9 mouse cellular contexts compared by ENCODE assay signal in the genomic region with DNA sequence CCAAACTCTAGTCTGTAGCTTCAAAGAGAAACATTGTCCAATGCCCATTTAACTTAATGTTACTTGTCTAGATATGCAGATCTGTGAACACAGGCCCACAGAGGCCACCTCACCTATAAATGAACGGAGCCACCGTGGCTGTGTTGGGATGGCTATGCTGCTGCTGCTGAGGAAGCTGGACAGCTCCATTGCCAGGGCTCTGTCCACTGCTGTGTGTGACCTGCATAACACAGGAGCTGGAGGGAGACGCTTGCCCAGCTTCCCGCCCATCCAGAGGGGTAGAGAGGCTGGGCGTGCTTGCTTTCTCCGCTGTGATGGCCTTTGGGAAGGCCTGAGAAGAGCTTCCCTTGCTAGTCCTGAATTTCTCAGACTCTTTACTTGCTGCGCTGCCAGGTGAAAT.
A peak's percentile ranks its signal among the peaks of the same experiment; 100 is the strongest.
DNase-seq lines count a peak whose midpoint lies in the region; TF ChIP-seq lines count a peak whose summit lies in the region.
"Had no signal": no experiment of that assay in that cellular context is flagged by ENCODE, and none has a peak within 500 bp of the region (broad histone marks: within the 10 kb centered on the region; RNA-seq: fewer than 3 reads in every experiment).

No protein-coding gene starts in this region.

- 51% methylated on average over 7 of the region's 7 CpGs for WGBS in lung, adult 2 months

- TF ChIP-seq CTCF in lung, adult 2 months (IDR thresholded peaks at IDR 0.05; ENCODE audit: insufficient read depth, low read length) = no peak

- peak; percentile 45 for DNase-seq in heart, postnatal 4 days
- DNase-seq in heart, adult 8-10 months (ENCODE audit: low spot score) = no peak
- DNase-seq in lung, postnatal 10 days = peak; percentile 2
- DNase-seq in lung, adult 2 months = no peak
- peak; percentile 60 for DNase-seq in embryo, embryonic 10 days (ENCODE audit: low spot score)
- DNase-seq in mesoderm, embryonic 11.5 days (ENCODE audit: low read depth, low spot score) = peak; percentile 29
- DNase-seq in right cerebral cortex, adult 2 months (ENCODE audit: low spot score in 2 of 2) = no peak
- no peak for DNase-seq in spleen, postnatal 10 days (ENCODE audit: low spot score in 2 of 2)
- DNase-seq: thymus, postnatal 25 days had no signal

- no peak for TF ChIP-seq POLR2A in lung, adult 2 months (IDR thresholded peaks at IDR 0.05; ENCODE audit: borderline replicate concordance, extremely low read depth, low read depth, low read length)

- H3K4me3 ChIP-seq in lung, adult 2 months (replicated peaks; ENCODE audit: extremely low read depth, low read depth, low read length) = no peak overlapping the region

- no peaks in the 10 kb centered on the region for H3K4me1 ChIP-seq in lung, adult 2 months (ENCODE audit: control insufficient read depth, insufficient read depth, low read length)

Comparison
In these comparisons a context has a peak if more than half of its experiments do, and no peak if none do; other contexts are left out.
1. DNase-seq: peak in heart, postnatal 4 days (single experiment), lung, postnatal 10 days (single experiment), embryo, embryonic 10 days (single experiment) and mesoderm, embryonic 11.5 days (single experiment); none in heart, adult 8-10 months (single experiment), lung, adult 2 months (single experiment), right cerebral cortex, adult 2 months (0 of 2) and spleen, postnatal 10 days (0 of 2).